Mouse (Mus musculus) neural tube, embryonic 15.5 days (tissue): ENCODE data around the gene Aldh1b1. TPM values are rescaled to one million over a fixed set of nuclear protein-coding genes. Genes with fewer than 3 reads are reported as not detected.

Experiments
- ATAC-seq: fragments of 200-750 bp; cut with Nextera tagmentation; 2 replicates; pipeline ENCODE4 v1.8.0; 2017; ENCODE audit warnings: mild to moderate bottlenecking, moderate TSS enrichment, moderate library complexity; ENCODE audit not compliant: low FRiP score
- H3K27ac ChIP-seq: fragments of 300-500 bp; sonication (generic); replicated peaks from 2 replicates; pipeline ENCODE4 v1.5.1; 2015; ENCODE audit warnings: mild to moderate bottlenecking, inconsistent platforms
- H3K27me3 ChIP-seq: fragments of 300-500 bp; sonication (generic); replicated peaks from 2 replicates; pipeline ENCODE4 v1.6.1; 2015; ENCODE audit warnings: inconsistent platforms
- H3K36me3 ChIP-seq: fragments of 300-500 bp; sonication (generic); 2 replicates; pipeline ENCODE4 v1.6.1; 2015; ENCODE audit warnings: inconsistent platforms
- H3K4me1 ChIP-seq: fragments of 300-500 bp; sonication (generic); 2 replicates; pipeline ENCODE4 v1.6.1; 2015; ENCODE audit warnings: inconsistent platforms
- H3K4me2 ChIP-seq: fragments of 300-500 bp; sonication (generic); 2 replicates; pipeline ENCODE4 v1.6.1; 2015; ENCODE audit warnings: inconsistent platforms, mild to moderate bottlenecking, moderate library complexity
- H3K4me3 ChIP-seq: fragments of 300-500 bp; sonication (generic); replicated peaks from 2 replicates; pipeline ENCODE4 v1.5.1; 2015; ENCODE audit warnings: mild to moderate bottlenecking, inconsistent platforms
- H3K9ac ChIP-seq: fragments of 300-500 bp; sonication (generic); replicated peaks from 2 replicates; pipeline ENCODE4 v1.6.1; 2015; ENCODE audit warnings: mild to moderate bottlenecking, inconsistent platforms
- H3K9me3 ChIP-seq: fragments of 300-500 bp; sonication (generic); replicated peaks from 2 replicates; pipeline ENCODE4 v1.6.1; 2016; ENCODE audit warnings: inconsistent platforms
- WGBS: fragments of 180-500 bp; shearing (Covaris S2); methylation state at CpG from one replicate; pipeline ENCODE4 v1.1.7; 2015; ENCODE audit warnings: mixed read lengths; 5-methylcytosine and 5-hydroxymethylcytosine counted together
- polyA plus RNA-seq: library from polyadenylated mRNA; unstranded; fragments of >200 nt; fragmentation: Nextera tagmentation; extraction: Ambion mirVana; gene quantifications from 2 replicates; pipeline ENCODE4 v1.2.1, GENCODE M21; 2015

The Aldh1b1 gene
- polyA plus RNA-seq, 1 experiment from 2014 or later, result 18.7 TPM

- no peak for ATAC-seq
- H3K27me3 ChIP-seq, result no peaks in the 10 kb centered on the region
- H3K36me3 ChIP-seq, result no peaks in the 10 kb centered on the region
- no peak overlapping the region for H3K4me2 ChIP-seq
- peaks cover 17% of the 10 kb centered on the region for H3K4me1 ChIP-seq
- H3K27ac ChIP-seq, result no peak overlapping the region
- no peak overlapping the region for H3K9ac ChIP-seq
- WGBS, result 58% methylated on average over 4 of the region's 4 CpGs
- H3K9me3 ChIP-seq, result no peaks in the 10 kb centered on the region
- no peak overlapping the region for H3K4me3 ChIP-seq
Measured at GRCm38 (mm10) chr4:45786674-45787073, 12.1 kb upstream of the Aldh1b1 start.

DNA sequence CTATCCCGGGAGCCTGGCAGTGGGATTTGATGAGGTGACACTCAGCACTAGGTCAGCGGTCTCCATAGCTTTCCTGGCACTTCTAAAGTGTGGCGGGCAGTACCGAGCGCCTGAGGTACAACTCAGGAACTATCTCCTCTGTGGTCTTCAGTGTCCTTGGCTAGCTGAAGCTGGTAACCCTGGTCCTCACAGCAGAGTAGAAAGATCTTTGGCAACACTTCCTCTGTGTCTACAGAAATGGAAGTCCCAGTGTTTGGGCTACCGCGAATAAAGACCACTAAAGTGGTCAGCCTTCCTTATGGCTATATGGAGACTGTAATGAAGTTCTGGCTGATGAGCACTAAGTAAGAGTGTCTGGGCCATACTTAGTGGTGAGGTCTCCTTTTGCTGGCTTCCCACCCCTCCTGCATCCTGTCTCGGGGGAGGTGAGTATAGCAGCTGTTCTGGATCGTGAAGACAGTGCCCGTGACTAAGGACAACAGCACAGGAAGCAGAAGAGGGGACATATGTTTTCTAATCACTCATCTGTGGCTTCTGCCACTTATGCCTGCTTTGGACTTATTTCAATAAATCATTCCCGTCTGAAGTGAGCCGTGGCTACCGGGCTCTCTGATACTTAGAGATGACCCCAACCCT lies 10.3 kb upstream of the Aldh1b1 start:
- no peaks in the 10 kb centered on the region for H3K9me3 ChIP-seq
- H3K27me3 ChIP-seq, result no peaks in the 10 kb centered on the region
- ATAC-seq, result no peak
- H3K4me3 ChIP-seq, result no peak overlapping the region
- H3K4me1 ChIP-seq, result peaks cover 17% of the 10 kb centered on the region
- H3K27ac ChIP-seq, result no peak overlapping the region
- no peaks in the 10 kb centered on the region for H3K36me3 ChIP-seq
- WGBS, result 76% methylated on average over 13 of the region's 13 CpGs
- no peak overlapping the region for H3K4me2 ChIP-seq
- H3K9ac ChIP-seq, result no peak overlapping the region

GRCm38 (mm10) chr4:45789263-45789958 lies 9.4 kb upstream of the Aldh1b1 start:
- Histone ChIP-seq H3K4me3 (no peak overlapping the region), H3K27ac (no peak overlapping the region), H3K27me3 (no peaks in the 10 kb centered on the region), H3K9ac (no peak overlapping the region), H3K9me3 (no peaks in the 10 kb centered on the region), H3K4me1 (peaks cover 17% of the 10 kb centered on the region), H3K4me2 (no peak overlapping the region), H3K36me3 (no peaks in the 10 kb centered on the region)
- 68% methylated on average over 13 of the region's 13 CpGs for WGBS
- ATAC-seq, result no peak

DNA sequence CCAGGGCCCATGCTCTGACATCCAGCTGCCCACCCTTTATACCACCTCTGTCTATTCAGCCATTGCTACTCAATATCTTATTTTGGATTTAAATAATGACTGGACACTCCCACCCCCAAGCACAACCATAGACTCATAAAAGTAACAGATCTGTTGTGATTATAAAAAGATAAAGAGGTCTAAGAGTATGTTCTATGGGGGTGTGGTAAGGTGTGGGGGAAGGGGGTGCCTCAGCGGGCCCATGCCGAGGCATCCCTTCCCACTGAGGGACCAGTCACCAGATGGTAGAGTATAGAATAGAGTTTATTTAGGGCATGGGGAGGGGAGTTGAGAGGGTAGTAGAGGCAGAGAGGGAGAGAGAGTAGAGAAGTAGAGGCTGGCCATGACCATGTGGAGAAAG lies 8.8 kb upstream of the Aldh1b1 start:
- peaks cover 17% of the 10 kb centered on the region for H3K4me1 ChIP-seq
- 82% methylated on average over 2 of the region's 2 CpGs for WGBS
- no peak overlapping the region for H3K4me3 ChIP-seq
- no peak overlapping the region for H3K4me2 ChIP-seq
- no peaks in the 10 kb centered on the region for H3K36me3 ChIP-seq
- H3K27ac ChIP-seq, result no peak overlapping the region
- H3K27me3 ChIP-seq, result no peaks in the 10 kb centered on the region
- no peak for ATAC-seq
- no peak overlapping the region for H3K9ac ChIP-seq
- no peaks in the 10 kb centered on the region for H3K9me3 ChIP-seq

GRCm38 (mm10) chr4:45795191-45795811 lies 3.5 kb upstream of the Aldh1b1 start:
- H3K36me3 ChIP-seq, result no peaks in the 10 kb centered on the region
- peak; percentile 59 for ATAC-seq
- H3K9ac ChIP-seq, result peak overlapping the region; percentile 36; the same call in 1 of the 2 replicates
- peaks cover 23% of the 10 kb centered on the region for H3K4me1 ChIP-seq
- peak overlapping the region; percentile 58; the same call in 1 of the 2 replicates for H3K27ac ChIP-seq
- H3K4me3 ChIP-seq, result peak overlapping the region; percentile 25
- no peaks in the 10 kb centered on the region for H3K9me3 ChIP-seq
- under 1% methylated on average over 11 of the region's 12 CpGs for WGBS
- H3K27me3 ChIP-seq, result no peaks in the 10 kb centered on the region
- peak overlapping the region; percentile 57 for H3K4me2 ChIP-seq

- Histone ChIP-seq H3K9ac (no peak overlapping the region), H3K36me3 (no peaks in the 10 kb centered on the region), H3K9me3 (no peaks in the 10 kb centered on the region), H3K27ac (no peak overlapping the region), H3K4me3 (no peak overlapping the region), H3K27me3 (no peaks in the 10 kb centered on the region), H3K4me2 (no peak overlapping the region), H3K4me1 (peaks cover 26% of the 10 kb centered on the region)
- WGBS, result 74% methylated on average over 5 of the region's 5 CpGs
- no peak for ATAC-seq
Measured at GRCm38 (mm10) chr4:45796760-45797159, 2.1 kb upstream of the Aldh1b1 start.

- WGBS, result 16% methylated on average over 3 of the region's 3 CpGs
- H3K4me1 ChIP-seq, result peaks cover 26% of the 10 kb centered on the region
- H3K27me3 ChIP-seq, result no peaks in the 10 kb centered on the region
- no peaks in the 10 kb centered on the region for H3K9me3 ChIP-seq
- no peak overlapping the region for H3K4me3 ChIP-seq
- no peak overlapping the region for H3K27ac ChIP-seq
- no peak for ATAC-seq
- H3K9ac ChIP-seq, result no peak overlapping the region
- peaks cover 6% of the 10 kb centered on the region; the same call in 1 of the 2 replicates for H3K36me3 ChIP-seq
- H3K4me2 ChIP-seq, result peak overlapping the region; percentile 65
Measured at GRCm38 (mm10) chr4:45799956-45800537, 1.2 kb downstream of the Aldh1b1 start.

- 91% methylated on average over 14 of the region's 14 CpGs for WGBS
Measured at GRCm38 (mm10) chr4:45802900-45803299, 4.1 kb downstream of the Aldh1b1 start.

DNA sequence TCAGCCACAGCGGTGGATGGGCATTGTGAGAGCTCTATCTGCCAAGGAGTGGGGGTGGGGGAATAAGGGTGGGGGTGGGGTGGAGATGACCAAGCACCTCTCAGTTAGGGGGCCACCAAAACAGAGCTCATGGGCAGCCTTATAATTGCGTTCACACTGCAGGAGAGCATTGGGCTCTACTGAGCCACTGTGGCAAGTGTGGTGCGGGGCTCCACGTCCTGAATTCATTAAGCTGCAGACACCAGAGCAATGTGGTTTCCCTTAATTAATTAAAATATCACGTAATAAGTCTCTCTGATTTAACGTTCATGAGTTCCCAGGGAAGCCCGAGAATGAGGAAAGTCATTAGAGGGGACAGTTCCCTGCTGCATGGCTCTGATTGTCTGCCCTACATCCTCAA lies 9.2 kb downstream of the Aldh1b1 start:
- Histone ChIP-seq H3K27ac (0 out of 2 replicates have a peak overlapping the region, but pooled peaks have one; percentile 5), H3K36me3 (peaks cover 7% of the 10 kb centered on the region; the same call in 1 of the 2 replicates), H3K9me3 (no peaks in the 10 kb centered on the region), H3K4me2 (no peak overlapping the region), H3K27me3 (no peaks in the 10 kb centered on the region), H3K4me1 (peaks cover 12% of the 10 kb centered on the region), H3K4me3 (no peak overlapping the region), H3K9ac (no peak overlapping the region)
- WGBS, result 36% methylated on average over 7 of the region's 7 CpGs
- peak; percentile 70 for ATAC-seq

More at GRCm38 (mm10) chr4:45802900-45803299, 4.1 kb downstream of the Aldh1b1 start:
- H3K4me2 ChIP-seq, result no peak overlapping the region
- no peak overlapping the region for H3K4me3 ChIP-seq
- no peaks in the 10 kb centered on the region for H3K27me3 ChIP-seq
- H3K4me1 ChIP-seq, result peaks cover 22% of the 10 kb centered on the region
- no peaks in the 10 kb centered on the region for H3K9me3 ChIP-seq
- H3K9ac ChIP-seq, result no peak overlapping the region
- peaks cover 8% of the 10 kb centered on the region; the same call in 1 of the 2 replicates for H3K36me3 ChIP-seq
- ATAC-seq, result no peak
- H3K27ac ChIP-seq, result no peak overlapping the region

DNA sequence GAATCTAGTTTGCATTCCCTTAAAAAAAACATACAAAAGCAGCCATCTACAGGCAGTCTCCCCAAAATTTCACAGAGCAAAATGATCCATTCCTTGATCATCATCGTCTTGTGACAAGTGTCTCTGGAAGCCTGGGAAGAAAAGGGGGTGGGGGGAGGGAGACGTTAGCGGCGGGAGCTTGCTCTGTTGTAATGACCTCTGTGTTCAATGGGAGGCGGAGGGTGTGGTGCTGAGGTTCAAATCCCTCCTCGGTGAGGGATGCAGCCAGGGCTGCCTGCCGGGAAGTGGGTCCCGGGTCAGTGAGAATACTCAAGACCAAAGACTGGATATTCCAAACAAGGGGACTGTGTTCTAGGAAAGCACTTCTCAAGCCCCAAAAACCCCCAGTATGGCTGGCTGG lies 12.4 kb downstream of the Aldh1b1 start:
- Histone ChIP-seq H3K36me3 (0 out of 2 replicates have a peak, but pooled peaks cover 4% of the 10 kb centered on the region), H3K27ac (no peak overlapping the region)

GRCm38 (mm10) chr4:45815542-45815941 lies 16.7 kb downstream of the Aldh1b1 start:
- H3K4me3 ChIP-seq, result no peak overlapping the region
- H3K27me3 ChIP-seq, result no peaks in the 10 kb centered on the region
- H3K27ac ChIP-seq, result no peak overlapping the region
- H3K9me3 ChIP-seq, result no peaks in the 10 kb centered on the region
- H3K9ac ChIP-seq, result no peak overlapping the region
- 29% methylated on average over 7 of the region's 7 CpGs for WGBS
- peaks cover 33% of the 10 kb centered on the region for H3K4me1 ChIP-seq
- ATAC-seq, result no peak
- H3K36me3 ChIP-seq, result 0 out of 2 replicates have a peak, but pooled peaks cover 4% of the 10 kb centered on the region
- no peak overlapping the region for H3K4me2 ChIP-seq

More for the DNA sequence above, 12.4 kb downstream of the Aldh1b1 start:
- peaks cover 18% of the 10 kb centered on the region for H3K4me1 ChIP-seq
- H3K4me3 ChIP-seq, result no peak overlapping the region
- no peak overlapping the region for H3K4me2 ChIP-seq
- no peak overlapping the region for H3K9ac ChIP-seq
- no peaks in the 10 kb centered on the region for H3K9me3 ChIP-seq
- no peaks in the 10 kb centered on the region for H3K27me3 ChIP-seq
- WGBS, result 22% methylated on average over 8 of the region's 8 CpGs
- no peak for ATAC-seq
